In genomic region chr7:57703580-57703979, GRCm38 (mm10) we compare ENCODE assay signal across 9 mouse cellular contexts.
DNase-seq lines count a peak whose midpoint lies in the region; ATAC-seq lines count a peak whose summit lies in the region.
"Had no signal": no experiment of that assay in that cellular context is flagged by ENCODE, and none has a peak within 500 bp of the region (broad histone marks: within the 10 kb centered on the region; RNA-seq: fewer than 3 reads in every experiment).

No protein-coding gene starts in this region.

- H3K27ac ChIP-seq in hindbrain, embryonic 13.5 days, result no peak overlapping the region
- H3K27ac ChIP-seq in hindbrain, embryonic 12.5 days, result no peak overlapping the region
- H3K27ac ChIP-seq: stomach, embryonic 15.5 days had no signal

- peak; percentile 58 for DNase-seq in adrenal gland, adult 8-10 months
- DNase-seq in cerebellum, adult 9-11 months, result peak; percentile 57
- DNase-seq in heart, postnatal 4 days, result peak; percentile 62
- DNase-seq in thymus, postnatal 10 days (ENCODE audit: low spot score in 2 of 2), result no peak
- no peak for DNase-seq in urinary bladder, postnatal 10 days (ENCODE audit: low spot score)
- no peak for DNase-seq in thymus, postnatal 25 days

- H3K9ac ChIP-seq in hindbrain, embryonic 13.5 days, result no peak overlapping the region
- no peak overlapping the region for H3K9ac ChIP-seq in hindbrain, embryonic 12.5 days
- H3K9ac ChIP-seq: stomach, embryonic 15.5 days had no signal

- no peaks in the 10 kb centered on the region for H3K9me3 ChIP-seq in hindbrain, embryonic 13.5 days
- no peaks in the 10 kb centered on the region for H3K9me3 ChIP-seq in hindbrain, embryonic 12.5 days (replicated peaks)
- H3K9me3 ChIP-seq: stomach, embryonic 15.5 days had no signal

- H3K4me2 ChIP-seq in hindbrain, embryonic 13.5 days, result no peak overlapping the region
- no peak overlapping the region for H3K4me2 ChIP-seq in hindbrain, embryonic 12.5 days (replicated peaks)
- H3K4me2 ChIP-seq: stomach, embryonic 15.5 days had no signal

- H3K4me1 ChIP-seq in hindbrain, embryonic 13.5 days (replicated peaks), result peaks cover 19% of the 10 kb centered on the region
- no peaks in the 10 kb centered on the region for H3K4me1 ChIP-seq in hindbrain, embryonic 12.5 days
- H3K4me1 ChIP-seq: stomach, embryonic 15.5 days had no signal

- no peaks in the 10 kb centered on the region for H3K36me3 ChIP-seq in hindbrain, embryonic 13.5 days
- H3K36me3 ChIP-seq in hindbrain, embryonic 12.5 days, result no peaks in the 10 kb centered on the region
- H3K36me3 ChIP-seq: stomach, embryonic 15.5 days had no signal

- 76% methylated on average over 1 of the region's 1 CpGs for WGBS in hindbrain, embryonic 13.5 days
- WGBS in hindbrain, embryonic 12.5 days, result 73% methylated on average over 1 of the region's 1 CpGs

- no peaks in the 10 kb centered on the region for H3K27me3 ChIP-seq in hindbrain, embryonic 13.5 days
- H3K27me3 ChIP-seq in hindbrain, embryonic 12.5 days, result no peaks in the 10 kb centered on the region
- H3K27me3 ChIP-seq: stomach, embryonic 15.5 days had no signal

- 0 out of 2 replicates have a peak, but pooled peaks have one; percentile 30 for ATAC-seq in hindbrain, embryonic 13.5 days (ENCODE audit: low FRiP score)
- ATAC-seq in hindbrain, embryonic 12.5 days (ENCODE audit: low FRiP score), result no peak

- H3K4me3 ChIP-seq in hindbrain, embryonic 13.5 days, result no peak overlapping the region
- H3K4me3 ChIP-seq in hindbrain, embryonic 12.5 days, result no peak overlapping the region
- H3K4me3 ChIP-seq: stomach, embryonic 15.5 days had no signal

Comparison
In these comparisons a context has a peak if more than half of its experiments do, and no peak if none do; other contexts are left out.
1. DNase-seq: peak in adrenal gland, adult 8-10 months (single experiment), cerebellum, adult 9-11 months (single experiment) and heart, postnatal 4 days (single experiment); none in thymus, postnatal 10 days (0 of 2), urinary bladder, postnatal 10 days (single experiment) and thymus, postnatal 25 days (single experiment).